Mouse (Mus musculus) liver, postnatal 0 days (tissue): ENCODE results near the gene Tbc1d1.

Source experiments
- CTCF ChIP-seq: sonication (generic); IDR thresholded peaks from 2 replicates; pipeline ENCODE4 v1.5.1; 2016; ENCODE audit warnings: antibody characterized with exemption, low read depth
- EP300 ChIP-seq: IDR thresholded peaks from 2 replicates; pipeline ENCODE4 v1.6.1; 2016; ENCODE audit warnings: antibody characterized with exemption, low read depth, mild to moderate bottlenecking

DNA sequence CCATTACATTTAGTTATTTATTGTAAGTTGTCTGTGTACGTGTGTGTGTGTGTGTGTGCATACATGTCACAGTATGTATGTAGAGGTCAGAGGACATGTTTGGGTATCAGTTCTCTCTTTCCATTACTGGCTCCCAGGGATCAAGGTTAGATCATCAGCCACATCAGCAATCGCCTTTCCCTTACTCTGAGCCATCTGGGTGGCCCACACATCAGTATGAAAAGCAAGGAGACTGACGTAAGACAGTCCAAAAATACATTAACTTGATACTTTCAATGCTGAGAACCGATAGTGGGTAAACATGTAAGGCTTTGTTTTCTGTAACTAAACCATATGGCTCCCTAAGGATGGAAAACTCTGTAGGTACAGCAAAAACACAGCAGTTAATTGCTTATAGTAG lies 54.7 kb downstream of the Tbc1d1 start:
- TF ChIP-seq EP300 (no peak), CTCF (no peak)
